Mouse (Mus musculus) midbrain, postnatal 0 days (tissue): ENCODE measurements at regions not wholly inside any gene's neighbourhood (a gene's known extent, or its start where the extent isn't known, plus 50 kb on each side); places are given as distances from the start of the nearest gene placed in this dataset.
A peak's percentile ranks its signal among the peaks of the same experiment; 100 is the strongest.

ENCODE experiments used
- ATAC-seq: fragments of 200-750 bp; cut with Nextera tagmentation; 2 replicates; pipeline ENCODE4 v1.8.0; 2017; ENCODE audit warnings: moderate number of reproducible peaks, mild to moderate bottlenecking, moderate TSS enrichment, moderate library complexity; ENCODE audit not compliant: low FRiP score
- DNase-seq: peaks from one replicate; pipeline ENCODE4 v3.0.0-alpha.2; 2015; ENCODE audit warnings: low spot score
- H3K27ac ChIP-seq: fragments of 300-500 bp; sonication (generic); 2 replicates; pipeline ENCODE4 v1.5.1; 2014; ENCODE audit warnings: low read depth, mild to moderate bottlenecking, low read length, mixed read lengths
- H3K27me3 ChIP-seq: fragments of 300-500 bp; sonication (generic); 2 replicates; pipeline ENCODE4 v1.6.1; 2014; ENCODE audit warnings: low read length, control low read depth, mixed read lengths; ENCODE audit not compliant: insufficient read depth
- H3K36me3 ChIP-seq: fragments of 300-500 bp; sonication (generic); 2 replicates; pipeline ENCODE4 v1.6.1; 2014; ENCODE audit warnings: low read length, control low read depth, mixed read lengths; ENCODE audit not compliant: insufficient read depth
- H3K4me1 ChIP-seq: fragments of 300-500 bp; sonication (generic); 2 replicates; pipeline ENCODE4 v1.6.1; 2014; ENCODE audit warnings: mild to moderate bottlenecking, control low read depth, antibody characterized with exemption, low read length, mixed read lengths; ENCODE audit not compliant: insufficient read depth
- H3K4me2 ChIP-seq: fragments of 300-500 bp; sonication (generic); 2 replicates; pipeline ENCODE4 v1.6.1; 2014; ENCODE audit warnings: low read depth, mild to moderate bottlenecking, low read length, mixed read lengths; ENCODE audit not compliant: poor library complexity, severe bottlenecking
- H3K4me3 ChIP-seq: fragments of 300-500 bp; sonication (generic); 2 replicates; pipeline ENCODE4 v1.5.1; 2014; ENCODE audit warnings: low read depth, mild to moderate bottlenecking, low read length, moderate library complexity
- H3K9ac ChIP-seq: fragments of 300-500 bp; sonication (generic); replicated peaks from 2 replicates; pipeline ENCODE4 v1.6.1; 2014; ENCODE audit warnings: mild to moderate bottlenecking, low read length, moderate library complexity, mixed read lengths; ENCODE audit not compliant: poor library complexity, severe bottlenecking
- H3K9me3 ChIP-seq: fragments of 300-500 bp; sonication (generic); 2 replicates; pipeline ENCODE4 v1.6.1; 2016; ENCODE audit warnings: low read length, control low read depth
- CTCF ChIP-seq: IDR thresholded peaks from 2 replicates; pipeline ENCODE4 v1.5.1; 2016; ENCODE audit warnings: antibody characterized with exemption, mild to moderate bottlenecking
- WGBS: fragments of 180-500 bp; shearing (Covaris S2); extraction: QIAGEN DNeasy Blood & Tissue Kit; methylation state at CpG from one replicate; pipeline ENCODE4 v1.1.7; 2014; 5-methylcytosine and 5-hydroxymethylcytosine counted together

DNA sequence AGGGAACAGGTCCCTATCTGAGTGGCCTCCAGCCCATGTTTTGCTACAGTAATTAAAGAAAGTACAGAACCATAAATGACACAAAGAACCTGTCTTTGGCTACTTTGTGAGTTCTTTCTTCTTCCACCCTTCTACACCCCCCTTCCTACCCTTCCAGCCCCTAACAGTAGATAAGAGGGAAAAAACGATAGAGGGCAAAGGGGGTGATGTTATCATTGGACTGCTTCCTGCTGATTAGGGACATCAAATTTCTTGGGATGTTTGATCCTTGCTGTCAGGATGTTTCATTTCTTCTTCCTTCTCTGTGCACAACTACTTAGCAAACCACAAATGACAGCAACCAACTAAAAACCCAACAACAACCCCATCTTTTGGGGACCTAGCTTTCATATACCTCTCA lies 232.5 kb upstream of the Rpl38 start:
- no peaks in the 10 kb centered on the region for H3K27me3 ChIP-seq
- H3K9ac ChIP-seq: no peak overlapping the region
- no peaks in the 10 kb centered on the region for H3K36me3 ChIP-seq
- no peak overlapping the region for H3K4me3 ChIP-seq
- WGBS: 72% methylated on average over 1 of the region's 1 CpGs
- no peak overlapping the region for H3K4me2 ChIP-seq
- no peaks in the 10 kb centered on the region for H3K9me3 ChIP-seq
- ATAC-seq: no peak
- no peak for DNase-seq
- no peak for TF ChIP-seq CTCF
- H3K4me1 ChIP-seq: no peaks in the 10 kb centered on the region
- no peak overlapping the region for H3K27ac ChIP-seq

DNA sequence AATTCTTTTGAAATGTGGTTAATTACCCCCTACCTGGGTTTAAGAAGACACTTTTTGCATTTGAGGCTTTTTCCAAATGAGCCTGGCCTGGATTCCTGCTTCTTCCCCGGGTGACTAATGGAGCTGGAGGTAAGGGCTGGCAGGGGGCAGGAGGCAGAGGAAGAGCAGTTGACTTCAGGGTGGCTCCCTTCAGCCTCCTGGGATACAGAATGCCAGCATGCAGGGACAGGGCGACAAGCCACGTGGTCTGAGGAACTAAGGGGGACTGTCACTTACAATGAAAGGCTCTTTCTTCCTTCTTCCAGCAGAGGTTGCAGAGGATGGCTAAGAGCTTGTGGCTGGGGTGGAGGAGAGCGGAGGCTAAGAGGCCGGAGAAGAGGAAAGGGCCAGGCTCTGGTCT lies 234.8 kb upstream of the Rpl38 start:
- no peak for TF ChIP-seq CTCF
- H3K4me1 ChIP-seq: no peaks in the 10 kb centered on the region
- no peak overlapping the region for H3K9ac ChIP-seq
- no peak for DNase-seq
- H3K27ac ChIP-seq: no peak overlapping the region
- ATAC-seq: no peak
- no peaks in the 10 kb centered on the region for H3K36me3 ChIP-seq
- no peaks in the 10 kb centered on the region for H3K27me3 ChIP-seq
- no peak overlapping the region for H3K4me3 ChIP-seq
- WGBS: 17% methylated on average over 5 of the region's 5 CpGs
- H3K4me2 ChIP-seq: no peak overlapping the region
- H3K9me3 ChIP-seq: no peaks in the 10 kb centered on the region

DNA sequence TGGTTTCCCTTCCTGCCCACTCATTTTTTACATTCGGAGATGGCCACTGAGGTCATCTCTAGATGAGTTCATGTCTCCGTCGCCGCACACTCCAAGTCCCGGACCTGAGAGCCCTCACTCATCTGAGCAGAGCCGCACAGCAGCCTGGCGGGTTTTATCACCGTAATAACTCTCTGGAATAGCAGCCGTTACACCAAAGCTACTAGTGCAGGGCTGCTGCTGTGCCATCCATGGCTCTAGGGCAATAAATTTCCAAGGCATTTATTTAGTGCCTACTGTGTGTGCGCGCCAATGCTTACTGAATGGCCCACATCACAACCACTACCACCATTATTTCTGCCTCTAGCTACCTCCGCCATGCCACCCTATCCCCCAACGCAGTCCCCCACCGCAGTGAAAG lies 242.9 kb upstream of the Rpl38 start:
- H3K36me3 ChIP-seq: no peaks in the 10 kb centered on the region
- ATAC-seq: no peak

DNA sequence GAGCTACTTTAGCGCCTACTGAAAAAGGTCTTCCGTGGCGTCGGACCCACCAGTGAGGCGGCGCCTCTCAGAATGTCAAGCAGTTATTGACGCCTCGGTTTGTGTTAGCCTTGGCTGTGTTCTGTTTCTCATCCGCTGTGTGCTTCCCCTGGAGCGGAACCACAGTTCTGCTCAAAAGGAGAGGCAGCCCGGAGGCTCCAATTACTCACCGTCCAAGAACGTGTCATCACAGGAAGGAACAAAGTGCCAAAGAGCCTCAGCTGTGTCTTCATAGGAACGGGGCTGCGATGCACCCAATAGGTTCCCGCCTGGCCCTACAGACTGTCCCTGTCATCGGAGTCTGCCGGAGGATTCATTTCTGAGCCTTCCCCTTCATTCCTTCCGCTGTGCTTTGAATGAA lies 245.0 kb upstream of the Rpl38 start:
- Histone ChIP-seq H3K27ac (no peak overlapping the region), H3K27me3 (no peaks in the 10 kb centered on the region), H3K36me3 (no peaks in the 10 kb centered on the region), H3K9me3 (no peaks in the 10 kb centered on the region), H3K4me1 (no peaks in the 10 kb centered on the region), H3K9ac (no peak overlapping the region), H3K4me2 (no peak overlapping the region), H3K4me3 (no peak overlapping the region)
- no peak for TF ChIP-seq CTCF
- DNase-seq: no peak
- ATAC-seq: no peak
- WGBS: 58% methylated on average over 19 of the region's 19 CpGs

More for the DNA sequence above, 242.9 kb upstream of the Rpl38 start:
- no peak overlapping the region for H3K4me2 ChIP-seq
- no peak overlapping the region for H3K4me3 ChIP-seq
- no peak for TF ChIP-seq CTCF
- no peak overlapping the region for H3K27ac ChIP-seq
- no peak overlapping the region for H3K9ac ChIP-seq
- H3K4me1 ChIP-seq: no peaks in the 10 kb centered on the region
- no peaks in the 10 kb centered on the region for H3K27me3 ChIP-seq
- no peaks in the 10 kb centered on the region for H3K9me3 ChIP-seq
- no peak for DNase-seq
- 96% methylated on average over 14 of the region's 14 CpGs for WGBS

DNA sequence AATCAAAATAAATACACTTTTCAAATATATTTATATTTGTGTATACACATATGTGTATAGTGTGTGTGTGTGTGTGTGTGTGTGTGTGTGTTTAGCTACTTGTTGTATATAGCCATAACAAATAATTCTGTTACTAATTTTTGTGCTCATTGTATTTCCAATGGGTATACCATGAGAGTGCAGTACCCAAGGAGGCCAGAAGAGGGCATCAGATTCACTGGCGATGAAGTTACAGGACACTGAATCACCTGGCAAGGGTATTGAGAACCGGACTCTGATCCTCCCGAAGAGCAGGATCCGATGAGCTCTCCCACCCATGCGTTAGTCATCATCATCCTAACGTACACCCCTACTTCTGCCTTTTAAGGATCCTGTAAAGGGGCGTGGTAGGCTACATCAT lies 249.3 kb upstream of the Rpl38 start:
- Histone ChIP-seq H3K27ac (no peak overlapping the region), H3K9ac (no peak overlapping the region), H3K4me2 (no peak overlapping the region), H3K9me3 (no peaks in the 10 kb centered on the region), H3K4me1 (no peaks in the 10 kb centered on the region), H3K4me3 (no peak overlapping the region), H3K36me3 (no peaks in the 10 kb centered on the region), H3K27me3 (no peaks in the 10 kb centered on the region)
- no peak for DNase-seq
- WGBS: 79% methylated on average over 7 of the region's 7 CpGs
- peak; percentile 47 for TF ChIP-seq CTCF
- ATAC-seq: no peak

DNA sequence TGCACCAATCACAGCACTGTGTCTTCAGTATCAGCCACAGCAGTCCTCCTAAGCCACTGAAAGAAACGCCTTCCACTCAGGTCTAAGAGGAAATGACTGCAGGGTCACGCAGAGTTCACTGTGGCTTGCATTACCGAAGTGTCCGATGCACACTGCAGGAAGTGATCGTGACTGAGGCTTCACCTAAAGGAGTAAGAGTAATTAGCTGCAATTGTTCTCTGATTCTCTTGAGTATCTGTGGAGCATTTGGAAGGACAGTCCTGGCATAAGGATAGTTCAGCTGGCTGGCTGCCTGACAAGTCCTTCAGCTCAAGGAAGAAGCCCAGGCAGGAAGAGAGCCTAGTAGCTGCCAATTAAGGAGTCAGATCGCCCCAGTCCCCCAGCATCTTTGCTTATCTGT lies 252.2 kb upstream of the Rpl38 start:
- H3K27ac ChIP-seq: no peak overlapping the region
- H3K36me3 ChIP-seq: no peaks in the 10 kb centered on the region
- ATAC-seq: no peak
- no peaks in the 10 kb centered on the region for H3K4me1 ChIP-seq
- H3K9ac ChIP-seq: no peak overlapping the region
- no peak overlapping the region for H3K4me3 ChIP-seq
- H3K9me3 ChIP-seq: no peaks in the 10 kb centered on the region
- DNase-seq: no peak
- 80% methylated on average over 6 of the region's 6 CpGs for WGBS
- no peak for TF ChIP-seq CTCF
- H3K27me3 ChIP-seq: no peaks in the 10 kb centered on the region
- no peak overlapping the region for H3K4me2 ChIP-seq
